Mouse (Mus musculus) cerebellum, postnatal 4 days (tissue): ENCODE results near the gene Esyt2.

Experiments used
- DNase-seq, 2 experiments: peaks; one replicate each; pipeline ENCODE4 v3.0.0; 2022; ENCODE audit warnings: low spot score in 2 of 2, mixed read lengths in 1 of 2

The Esyt2 gene

DNA sequence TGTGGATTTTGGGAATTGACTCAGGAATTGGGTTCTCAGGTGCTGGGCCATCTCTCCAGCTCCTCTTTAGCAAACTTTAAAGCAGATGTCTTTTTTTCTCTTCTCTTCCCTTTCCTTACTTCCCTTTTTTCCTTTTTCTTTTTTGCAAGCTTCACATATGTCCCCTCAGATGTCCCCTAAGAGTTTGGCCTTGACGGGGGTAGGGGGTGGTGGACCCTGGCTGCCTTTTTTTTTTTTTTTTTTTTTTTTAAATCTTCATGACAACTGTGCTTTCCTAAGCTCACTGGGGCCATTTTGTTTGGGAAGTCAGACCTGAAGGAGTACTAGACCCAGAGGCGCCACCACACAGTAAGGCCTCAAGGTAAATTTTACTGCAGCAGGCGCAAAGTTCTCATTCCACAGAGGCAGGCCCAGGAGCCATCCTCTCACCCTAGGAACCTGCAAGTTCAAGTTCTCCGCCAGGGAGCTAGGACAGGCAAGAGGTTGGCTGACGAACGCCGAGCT, 795 bp upstream of the Esyt2 start:
- DNase-seq = no peak

DNA sequence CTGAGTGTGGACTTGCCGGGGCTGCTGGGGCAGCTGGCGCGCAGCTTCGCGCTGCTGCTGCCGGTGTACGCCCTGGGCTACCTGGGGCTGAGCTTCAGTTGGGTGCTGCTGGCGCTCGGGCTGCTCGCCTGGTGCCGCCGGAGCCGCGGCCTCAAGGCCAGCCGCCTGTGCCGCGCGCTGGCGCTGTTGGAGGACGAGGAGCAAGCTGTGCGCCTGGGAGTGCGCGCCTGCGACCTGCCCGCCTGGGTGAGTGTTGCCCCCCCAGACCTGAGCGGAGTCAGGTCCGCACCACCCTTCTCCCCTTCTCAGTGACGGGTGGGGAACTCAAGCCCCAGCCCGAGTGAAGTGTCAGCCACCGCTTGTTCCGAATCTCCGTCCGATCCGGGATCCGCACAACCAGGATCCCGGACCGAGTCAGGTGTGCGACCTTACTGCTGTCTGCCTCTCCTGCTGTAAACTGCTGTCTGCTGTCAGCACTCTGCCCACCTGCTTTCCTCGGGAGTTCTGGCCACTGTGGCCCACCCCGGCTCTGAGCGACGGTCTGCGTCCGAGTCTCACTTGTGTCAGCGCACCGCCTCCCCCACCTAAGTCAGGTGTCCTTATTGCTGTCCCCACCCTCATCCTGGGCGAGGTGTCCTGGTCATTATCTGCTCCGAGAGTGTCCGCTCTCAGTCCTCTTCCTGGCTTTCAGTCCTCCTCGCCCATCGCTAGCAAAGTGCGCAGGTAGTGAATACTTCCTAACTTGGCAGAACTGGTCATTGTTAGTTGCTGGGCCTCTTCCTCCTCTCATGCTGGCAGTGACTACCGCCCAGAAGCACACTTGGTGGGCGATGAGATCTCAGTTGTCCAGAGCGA, 658 bp downstream of the Esyt2 start:
- peak in 1 of 2 experiments; percentile 21 for DNase-seq

DNA sequence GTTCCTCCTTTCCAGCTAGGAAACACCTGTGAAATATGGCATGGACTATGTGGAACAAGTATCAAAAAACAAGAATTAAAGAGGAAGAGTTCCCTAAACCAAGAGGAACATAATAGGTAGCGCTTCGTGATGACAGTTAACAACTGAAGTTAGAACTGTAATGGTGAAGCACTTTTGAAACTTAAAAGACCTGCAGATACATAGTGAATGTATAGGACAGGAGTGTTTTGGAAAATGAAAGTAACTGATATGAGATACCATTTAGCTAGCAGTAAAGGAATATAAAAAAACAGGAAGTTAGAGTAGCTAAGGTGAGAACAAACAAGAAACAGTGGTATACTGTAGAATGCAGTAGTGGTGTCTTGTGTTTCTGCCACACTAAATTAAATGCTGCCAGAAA, 1.9 kb downstream of the Esyt2 start:
- no peak for DNase-seq

DNA sequence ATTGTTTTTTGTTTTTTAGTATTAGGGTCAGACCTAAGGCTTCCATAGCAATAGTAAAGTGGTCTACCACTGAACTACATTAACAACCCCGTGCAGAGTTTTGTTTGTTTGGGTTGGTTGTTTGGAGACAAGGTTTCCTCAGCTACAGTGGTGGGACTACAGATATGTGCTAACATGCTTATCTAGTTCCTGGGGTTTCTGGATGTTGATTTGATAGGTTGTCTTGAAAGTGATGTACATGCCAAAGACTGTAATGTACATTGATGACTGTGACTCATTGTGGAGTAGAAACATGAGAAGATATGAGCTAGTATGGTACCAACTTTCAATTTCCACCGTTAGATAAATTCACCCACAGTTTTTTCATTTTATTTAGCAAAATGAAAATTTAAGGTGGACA, 2.5 kb downstream of the Esyt2 start:
- no peak for DNase-seq

DNA sequence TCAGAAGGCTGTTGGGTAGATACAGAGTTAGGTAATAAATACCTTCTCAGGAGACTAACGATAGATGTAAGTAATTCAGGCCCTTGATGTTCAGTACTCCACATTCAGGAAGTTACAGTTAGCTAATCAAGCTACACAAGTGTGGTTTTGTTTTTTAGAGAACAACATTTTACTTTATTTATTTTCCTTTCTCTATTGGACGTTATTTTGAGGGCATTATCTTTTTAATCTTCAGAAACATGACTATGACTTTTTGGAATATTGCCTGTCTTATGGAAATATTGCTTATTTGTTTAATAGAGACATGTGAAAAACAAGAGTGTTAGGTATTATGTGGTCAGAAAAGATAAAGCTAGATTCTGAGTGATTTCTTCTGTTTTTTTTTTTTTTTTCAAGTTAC, 12.2 kb downstream of the Esyt2 start:
- no peak for DNase-seq

DNA sequence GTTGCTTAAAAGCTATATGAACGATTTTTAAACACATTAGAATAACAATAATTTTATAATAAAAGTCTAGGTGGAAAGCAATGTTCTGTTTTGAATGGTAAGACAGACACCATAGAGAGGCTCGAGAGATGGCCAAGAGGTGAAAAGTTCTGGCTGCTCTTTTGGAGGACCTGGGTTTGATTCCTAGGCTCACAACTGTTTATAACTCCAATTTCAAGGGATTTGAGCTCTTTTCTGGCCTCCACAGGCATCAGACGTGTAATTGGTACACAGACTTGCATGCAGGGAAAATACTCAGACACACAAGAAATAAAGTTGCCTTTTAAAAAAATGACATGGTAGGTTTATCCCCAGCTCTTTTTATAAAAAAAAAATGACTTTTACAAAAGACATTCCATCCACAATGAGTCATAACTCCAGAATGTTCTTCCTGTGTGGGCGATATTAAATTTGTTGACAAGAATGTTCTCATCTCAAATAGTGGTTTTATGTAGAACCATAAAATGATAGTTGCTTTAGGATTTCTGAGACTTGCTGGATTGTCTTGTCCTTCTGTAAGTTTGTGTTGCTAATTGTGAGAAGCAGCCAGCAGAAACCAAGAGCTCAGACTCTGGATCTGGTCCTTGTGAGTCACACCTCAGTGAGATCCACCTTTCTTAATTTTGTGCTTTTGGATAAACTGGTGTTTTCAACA, 12.8 kb downstream of the Esyt2 start:
- DNase-seq = no peak

DNA sequence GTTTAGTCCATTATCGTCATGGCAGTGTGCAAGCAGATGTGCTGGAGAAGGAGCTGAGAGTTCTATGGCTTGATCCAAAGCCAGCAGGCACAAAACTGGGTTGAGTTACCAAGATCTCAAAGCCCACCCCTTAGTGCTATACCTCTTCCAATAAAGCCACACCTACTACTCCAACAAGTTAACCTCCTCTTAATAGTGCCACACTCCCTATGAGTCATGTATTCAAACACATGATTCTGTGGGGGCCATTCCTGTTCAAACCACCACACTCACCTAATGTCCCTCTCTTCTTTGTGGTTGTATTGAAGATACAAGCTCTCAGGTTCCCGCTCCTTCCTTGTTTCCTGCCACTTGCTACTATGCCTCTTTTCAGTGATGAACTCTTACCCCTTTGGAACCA, 18.9 kb downstream of the Esyt2 start:
- no peak for DNase-seq

DNA sequence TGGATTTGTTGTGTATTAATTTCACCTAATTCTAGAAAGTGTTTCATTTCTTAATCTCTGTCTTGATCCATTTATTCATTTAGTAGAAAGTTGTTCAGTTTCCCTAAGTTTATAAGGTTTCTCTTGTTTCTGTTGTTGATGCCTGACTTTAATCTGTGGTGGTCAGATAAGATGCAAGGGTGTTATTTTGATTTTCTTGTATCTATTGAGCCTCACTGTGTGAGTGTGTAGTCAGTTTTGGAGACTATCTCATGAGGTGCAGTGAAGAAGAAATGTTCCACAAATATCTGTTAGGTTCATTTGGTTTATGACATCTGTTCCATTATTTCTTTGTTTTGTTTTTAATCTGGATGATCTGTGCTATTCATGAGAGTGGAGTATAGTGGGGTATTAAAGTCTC, 21.2 kb downstream of the Esyt2 start:
- no peak for DNase-seq

DNA sequence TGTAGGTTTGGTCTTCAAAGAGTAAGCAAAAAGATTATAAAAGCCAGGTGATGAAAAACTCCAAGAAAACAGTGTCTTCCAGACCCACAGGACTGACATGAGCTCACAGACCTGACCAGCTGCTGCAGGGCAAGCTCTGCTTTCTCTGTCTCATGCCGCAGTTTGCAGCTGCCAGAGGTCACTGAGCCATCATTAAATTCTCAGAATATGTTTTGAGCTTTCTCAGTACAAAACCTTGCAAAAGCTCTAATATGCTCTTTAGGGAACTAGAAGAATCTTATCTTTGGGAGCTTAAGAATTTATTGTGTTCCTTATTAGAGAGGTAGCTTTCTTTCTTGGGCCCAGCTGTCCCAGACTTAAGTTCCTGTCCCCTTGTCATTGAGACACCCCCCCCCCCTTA, 25.0 kb downstream of the Esyt2 start:
- DNase-seq = no peak

DNA sequence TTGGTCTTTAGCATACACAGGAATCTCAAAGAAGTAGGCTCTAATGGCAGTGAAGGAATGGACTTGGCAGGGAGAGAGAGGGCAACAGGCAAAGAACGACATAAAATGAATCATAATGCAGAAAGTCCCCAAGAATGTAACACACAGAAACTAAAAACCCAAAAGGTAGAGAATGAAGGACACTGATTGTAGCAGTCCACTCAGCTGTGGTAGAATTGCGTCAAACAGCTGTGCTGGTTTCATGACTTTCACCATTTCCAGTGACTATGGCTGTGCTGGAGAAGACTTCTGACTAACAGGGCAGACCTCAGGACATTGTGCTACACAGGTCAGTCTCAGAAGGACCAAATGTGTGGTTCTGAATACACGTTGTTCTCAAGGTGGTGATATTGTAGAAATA, 26.9 kb downstream of the Esyt2 start:
- no peak for DNase-seq

DNA sequence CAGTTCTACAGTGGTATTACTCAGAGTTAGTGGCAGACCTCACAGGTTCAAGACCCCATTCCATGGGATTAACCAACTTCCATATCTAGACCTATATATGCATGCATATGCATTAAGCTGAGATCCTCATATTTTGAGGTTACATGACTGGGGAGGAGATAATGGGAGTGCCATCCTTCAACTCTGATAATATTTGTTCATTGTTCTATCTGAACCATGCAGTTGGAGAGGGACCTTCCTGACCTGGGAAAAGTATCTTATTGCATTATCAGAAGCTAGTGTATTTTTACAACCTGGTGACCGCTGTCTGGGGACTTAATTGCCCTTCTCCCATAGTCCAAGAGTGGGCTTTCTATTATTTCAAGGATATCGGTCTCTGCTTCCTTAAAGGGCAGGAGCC, 27.6 kb downstream of the Esyt2 start:
- no peak for DNase-seq

DNA sequence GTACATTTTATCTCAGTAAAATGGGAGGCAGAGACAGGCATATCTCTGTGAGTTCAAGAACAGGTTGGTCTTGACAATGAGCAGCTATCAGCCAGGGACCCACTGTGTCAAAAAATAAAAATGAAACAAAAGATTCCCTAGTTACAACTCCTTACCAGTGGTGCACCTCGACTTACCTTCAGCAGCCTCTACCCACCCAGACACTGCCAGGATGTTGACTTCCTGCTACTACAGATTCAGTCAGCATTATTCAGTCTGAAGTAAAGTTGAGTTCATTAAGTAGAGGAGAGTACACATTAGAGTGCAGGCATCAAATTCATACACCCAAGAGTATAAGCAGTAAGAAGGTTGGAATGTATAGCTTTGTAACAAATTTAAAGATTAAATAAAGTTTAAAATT, 32.8 kb downstream of the Esyt2 start:
- DNase-seq = no peak

DNA sequence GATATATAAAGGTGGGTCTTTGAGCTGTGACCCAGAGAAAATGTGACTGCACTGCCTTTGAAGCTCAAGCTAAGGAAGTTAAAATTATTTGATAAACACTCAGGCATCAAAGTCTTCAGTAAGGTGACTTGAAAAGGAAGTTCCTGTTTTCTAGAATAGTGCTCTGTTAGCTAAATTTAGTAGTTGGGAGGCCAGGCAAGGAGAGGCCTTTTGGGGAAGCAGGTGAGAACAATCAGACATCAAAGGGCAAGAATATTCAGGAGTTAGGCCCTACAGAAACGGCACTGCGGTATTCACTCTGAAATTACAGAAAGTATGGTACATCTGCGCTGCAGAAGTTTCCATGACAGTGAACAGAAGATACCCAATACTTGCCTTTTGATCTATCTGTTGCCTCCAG, 34.5 kb downstream of the Esyt2 start:
- DNase-seq = no peak

DNA sequence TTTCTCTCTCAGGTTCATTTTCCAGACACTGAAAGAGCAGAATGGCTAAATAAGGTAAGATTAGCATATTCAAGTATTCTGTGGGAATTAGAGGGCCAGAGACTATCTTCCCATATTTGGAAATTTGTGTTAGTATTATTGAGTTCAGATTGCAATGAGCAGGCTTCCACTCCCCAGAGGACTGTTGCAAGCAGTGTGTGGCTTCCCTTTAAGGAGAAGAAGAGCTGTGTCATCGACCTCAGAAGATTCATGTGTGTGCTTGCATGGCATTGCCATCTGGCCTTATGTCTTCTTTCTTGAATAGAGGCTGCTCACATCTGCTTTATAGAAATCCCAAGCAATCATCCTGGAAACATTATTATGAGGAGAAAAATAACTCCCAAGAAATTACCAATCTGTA, 36.8 kb downstream of the Esyt2 start:
- no peak for DNase-seq

DNA sequence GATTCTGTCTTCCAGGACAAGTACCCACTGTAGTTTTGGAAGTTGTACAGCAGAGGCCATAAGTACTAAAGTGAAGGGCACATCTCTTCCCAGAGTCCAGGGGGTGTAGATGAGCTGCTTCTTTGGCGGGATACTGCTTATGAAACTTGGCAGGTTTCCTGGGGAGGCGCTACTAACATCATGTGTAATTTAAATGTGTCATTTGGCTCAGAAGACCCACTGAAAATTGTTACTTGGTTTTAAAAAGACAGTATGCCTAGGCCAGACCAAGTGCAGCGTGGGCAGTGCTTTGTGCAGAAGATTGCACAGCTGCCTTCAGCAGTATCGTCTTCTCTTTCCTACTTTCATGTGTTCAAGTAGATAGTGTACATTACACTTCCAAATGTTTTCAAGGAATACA, 44.5 kb downstream of the Esyt2 start:
- DNase-seq = no peak

DNA sequence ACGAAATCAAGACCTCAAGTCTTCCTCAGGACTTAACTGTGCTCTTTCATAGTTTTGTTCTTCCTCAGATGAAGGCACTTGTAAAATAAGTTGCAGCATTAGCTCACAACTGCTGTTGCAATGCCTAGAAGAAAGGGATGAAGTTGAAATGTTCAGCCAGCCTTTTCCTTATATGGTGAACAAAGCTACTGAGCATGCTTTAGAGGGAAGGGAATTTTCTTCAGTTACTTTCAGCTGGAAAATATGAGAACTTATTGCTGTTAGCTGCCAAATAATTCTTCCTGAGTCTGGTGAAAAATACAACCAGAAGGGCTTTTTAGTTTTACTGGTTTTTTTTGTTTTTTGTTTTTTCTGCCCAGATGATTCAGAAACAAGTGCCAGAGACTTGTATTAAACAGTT, 45.2 kb downstream of the Esyt2 start:
- no peak for DNase-seq

DNA sequence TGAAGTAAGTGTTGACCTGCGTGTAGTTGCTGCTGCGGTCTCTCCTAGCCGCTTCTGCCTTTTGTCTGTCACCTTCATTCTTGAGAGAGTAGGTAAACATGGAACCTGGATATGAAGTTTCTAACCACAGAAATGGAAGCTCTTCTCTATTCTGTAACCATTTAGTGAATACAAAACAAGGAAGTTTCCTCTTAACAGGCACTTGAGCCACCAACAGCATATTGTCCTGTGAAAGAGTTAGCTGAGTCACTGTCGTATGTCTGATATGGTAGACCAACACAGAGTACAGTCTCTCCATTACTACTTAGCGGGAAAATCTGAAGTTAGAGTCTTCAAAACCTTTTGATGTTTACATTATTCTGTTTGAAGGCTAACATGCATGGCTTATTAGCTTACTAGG, 53.3 kb downstream of the Esyt2 start:
- no peak for DNase-seq

DNA sequence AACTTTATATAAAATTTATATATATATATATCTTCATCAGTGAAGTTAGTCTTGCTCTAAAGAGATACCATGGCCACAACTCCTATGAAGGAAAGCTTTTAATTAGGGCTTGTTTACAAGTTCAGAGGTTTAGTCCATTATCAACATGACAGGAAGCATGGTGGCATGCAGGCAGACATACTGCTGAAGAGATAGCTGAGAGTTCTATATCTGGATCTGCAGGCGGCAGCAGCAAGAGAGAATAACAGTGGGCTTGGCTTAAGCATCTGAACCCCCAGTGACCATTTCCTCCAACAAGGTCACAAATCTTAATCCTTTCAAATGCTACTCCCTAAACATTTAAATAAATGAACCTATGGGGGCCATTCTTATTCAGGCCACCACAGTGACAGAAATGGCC, 59.2 kb downstream of the Esyt2 start:
- DNase-seq = no peak

DNA sequence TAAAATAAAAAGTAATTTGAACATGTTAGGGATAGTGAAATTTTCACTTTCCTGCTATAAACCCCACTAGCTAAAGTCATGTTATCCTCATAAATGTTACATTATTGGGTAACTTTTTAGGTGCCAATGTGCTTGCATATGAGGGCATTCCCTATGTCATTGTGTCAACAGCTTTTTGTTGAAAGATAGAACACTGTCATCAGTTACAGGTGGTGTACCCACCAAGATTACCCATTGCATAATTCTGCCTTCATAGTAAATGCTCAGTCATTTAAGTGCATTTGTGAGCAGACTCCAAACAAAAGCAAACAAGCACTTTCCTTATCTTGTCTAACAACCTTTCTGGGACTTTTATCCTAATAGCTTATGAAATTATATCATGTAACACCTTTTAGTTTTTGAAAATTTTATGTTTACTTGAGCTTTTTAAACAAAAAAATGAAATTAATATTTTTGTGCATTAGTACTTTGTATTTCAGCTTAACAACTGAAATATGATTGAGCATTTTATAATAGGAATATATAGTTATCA, 67.8 kb downstream of the Esyt2 start:
- no peak for DNase-seq

DNA sequence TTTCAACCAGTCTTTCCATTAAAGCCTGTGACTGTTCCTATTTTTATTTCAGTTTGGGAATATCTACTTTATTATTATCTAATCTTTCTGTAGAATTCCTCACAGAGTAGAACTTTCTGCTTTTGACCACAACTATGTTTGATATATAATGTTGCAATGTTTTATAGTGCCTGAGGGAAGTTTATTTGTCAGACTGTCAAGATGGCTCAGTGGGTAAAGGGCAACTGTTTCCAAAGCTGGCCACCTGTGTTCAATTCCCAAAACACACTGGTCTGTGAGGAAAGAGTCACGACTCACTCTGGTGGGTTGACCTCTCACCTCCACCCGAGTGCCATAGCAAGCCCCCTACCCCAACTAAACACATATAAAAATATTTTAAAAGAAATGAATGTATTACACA, 68.4 kb downstream of the Esyt2 start:
- no peak for DNase-seq

DNA sequence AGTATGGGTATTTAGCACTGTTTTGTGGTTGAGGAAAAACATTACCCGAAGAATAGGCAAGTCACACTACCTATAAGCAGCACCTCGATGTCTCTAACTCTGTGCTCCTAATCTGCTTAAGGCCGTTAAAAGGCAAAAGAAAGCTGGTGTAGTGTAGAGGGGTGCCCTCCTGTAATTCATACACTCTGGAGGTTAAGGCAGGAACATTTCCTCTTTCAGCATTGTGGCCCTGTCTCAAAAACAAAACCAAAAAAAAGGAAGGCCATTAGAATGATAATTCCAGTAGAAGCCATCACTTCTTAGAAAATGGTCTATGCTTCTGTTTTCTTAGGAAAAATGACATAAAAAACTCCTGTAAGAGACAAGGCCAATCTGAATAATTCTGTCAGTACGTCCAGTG, 70.0 kb downstream of the Esyt2 start:
- no peak for DNase-seq

DNA sequence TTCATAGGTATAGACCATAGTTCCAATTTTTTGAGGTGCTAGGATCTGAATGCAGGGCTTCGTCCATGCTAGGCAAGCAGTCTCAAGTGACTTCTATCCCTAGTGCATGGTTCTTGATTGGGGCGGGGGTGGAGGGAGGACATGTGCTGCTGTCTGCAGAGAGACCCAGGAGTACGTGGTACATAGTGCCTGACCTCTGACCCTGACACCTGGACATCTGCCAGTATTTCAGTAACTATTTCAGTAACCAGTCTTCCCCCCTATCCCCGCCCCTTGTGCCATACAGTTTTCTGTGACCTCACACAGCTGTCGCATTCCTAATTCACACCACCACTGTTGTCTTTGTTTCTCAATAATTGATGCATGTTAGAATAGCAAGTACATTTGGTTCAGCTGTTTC, 71.4 kb downstream of the Esyt2 start:
- DNase-seq = no peak

DNA sequence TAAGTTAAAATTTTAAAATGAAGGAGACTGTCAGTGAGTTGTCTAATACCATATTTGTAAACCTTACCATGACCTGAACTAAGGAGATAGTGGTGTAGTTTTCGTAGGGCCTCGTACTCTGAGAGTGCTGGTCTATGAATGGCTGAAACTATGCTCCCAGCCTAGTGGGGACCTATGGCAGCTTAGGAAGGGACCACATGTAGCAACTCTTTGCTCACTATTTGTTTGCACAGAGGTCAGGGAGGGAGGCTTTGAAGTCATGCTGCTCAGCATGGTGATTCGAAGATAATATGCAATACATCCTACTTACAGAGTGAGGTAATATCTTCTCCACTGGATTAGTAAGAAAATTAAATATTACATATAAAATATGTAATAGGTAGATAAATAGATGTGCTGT, 73.7 kb downstream of the Esyt2 start:
- no peak for DNase-seq
